Mouse (Mus musculus) mouse trophoblast stem cell (cell line): ENCODE results near the gene Slc34a2.

Source experiments
- in situ Hi-C, 2 experiments: fragments of 300-500 bp; cut with MseI, MboI; formaldehyde crosslinking; loops; 2 replicates in 1 of 2; 3 replicates in 1 of 2; pipeline ENCODE4 v1.15.1; 2025

The Slc34a2 gene

GRCm38 (mm10) chr5:53108668-53109067, 70.8 kb downstream of the Slc34a2 start:
- in situ Hi-C loops = no loop called here

- in situ Hi-C loops = loop anchor here in 1 of 2 experiments (10.0 kb wide), 1 partner anchor 135 kb away; no protein-coding TSS in a partner anchor
Observed at GRCm38 (mm10) chr5:53110225-53110624, 72.3 kb downstream of the Slc34a2 start.

- in situ Hi-C loops = loop anchor here in 1 of 2 experiments (10.0 kb wide), 1 partner anchor 136 kb away; no protein-coding TSS in a partner anchor
Observed at GRCm38 (mm10) chr5:53111036-53111435, 73.2 kb downstream of the Slc34a2 start.

- in situ Hi-C loops = loop anchor here in 1 of 2 experiments (10.0 kb wide), 1 partner anchor 138 kb away; no protein-coding TSS in a partner anchor
Observed at GRCm38 (mm10) chr5:53112942-53113341, 75.1 kb downstream of the Slc34a2 start.

GRCm38 (mm10) chr5:53114616-53115267, 76.9 kb downstream of the Slc34a2 start:
- in situ Hi-C loops = loop anchor here in 1 of 2 experiments (10.0 kb wide), 1 partner anchor 140 kb away; no protein-coding TSS in a partner anchor

- in situ Hi-C loops = loop anchor here in 1 of 2 experiments (10.0 kb wide), 1 partner anchor 143 kb away; no protein-coding TSS in a partner anchor
Observed at GRCm38 (mm10) chr5:53118212-53118611, 80.3 kb downstream of the Slc34a2 start.

GRCm38 (mm10) chr5:53119689-53120088, 81.8 kb downstream of the Slc34a2 start:
- in situ Hi-C loops = loop anchor here (10.0 kb wide), 3 partner anchors 135 to 235 kb away; no protein-coding TSS in a partner anchor
